Mouse (Mus musculus) embryonic facial prominence, embryonic 14.5 days (tissue): ENCODE data around the gene D16Ertd472e. TPM values are rescaled to one million over a fixed set of nuclear protein-coding genes. Genes with fewer than 3 reads are reported as not detected.
A peak's percentile ranks its signal among the peaks of the same experiment; 100 is the strongest.

Source experiments
- ATAC-seq: fragments of 200-750 bp; cut with Nextera tagmentation; 2 replicates; pipeline ENCODE4 v1.8.0; 2017; ENCODE audit warnings: low read depth, moderate number of reproducible peaks, moderate TSS enrichment
- DNase-seq: peaks from one replicate; pipeline ENCODE4 v3.0.0-alpha.2; 2015; ENCODE audit warnings: low spot score
- H3K27ac ChIP-seq: fragments of 300-500 bp; sonication (generic); replicated peaks from 2 replicates; pipeline ENCODE4 v1.5.1; 2014; ENCODE audit warnings: low read depth, mild to moderate bottlenecking, low read length, moderate library complexity
- H3K27me3 ChIP-seq: fragments of 300-500 bp; sonication (generic); replicated peaks from 2 replicates; pipeline ENCODE4 v1.6.1; 2014; ENCODE audit warnings: low read length; ENCODE audit not compliant: control insufficient read depth, insufficient read depth
- H3K36me3 ChIP-seq: fragments of 300-500 bp; sonication (generic); 2 replicates; pipeline ENCODE4 v1.6.1; 2014; ENCODE audit warnings: low read length, mixed read lengths; ENCODE audit not compliant: control insufficient read depth, insufficient read depth
- H3K4me1 ChIP-seq: fragments of 300-500 bp; sonication (generic); 2 replicates; pipeline ENCODE4 v1.6.1; 2014; ENCODE audit warnings: antibody characterized with exemption, low read length; ENCODE audit not compliant: control insufficient read depth, insufficient read depth
- H3K4me2 ChIP-seq: fragments of 300-500 bp; sonication (generic); 2 replicates; pipeline ENCODE4 v1.6.1; 2014; ENCODE audit warnings: low read depth, mild to moderate bottlenecking, low read length, moderate library complexity, mixed read lengths
- H3K4me3 ChIP-seq: fragments of 300-500 bp; sonication (generic); 2 replicates; pipeline ENCODE4 v1.5.1; 2014; ENCODE audit warnings: low read depth, mild to moderate bottlenecking, low read length
- H3K9ac ChIP-seq: fragments of 300-500 bp; sonication (generic); 2 replicates; pipeline ENCODE4 v1.6.1; 2014; ENCODE audit warnings: low read depth, mild to moderate bottlenecking, low read length, moderate library complexity, mixed read lengths
- H3K9me3 ChIP-seq: fragments of 300-500 bp; sonication (generic); 2 replicates; pipeline ENCODE4 v1.6.1; 2016; ENCODE audit warnings: low read length; ENCODE audit not compliant: control insufficient read depth
- WGBS: fragments of 180-500 bp; shearing (Covaris S2); extraction: QIAGEN DNeasy Blood & Tissue Kit; methylation state at CpG from one replicate; pipeline ENCODE4 v1.1.7; 2014; 5-methylcytosine and 5-hydroxymethylcytosine counted together
- polyA plus RNA-seq: library from polyadenylated mRNA; unstranded; fragments of >200 nt; fragmentation: Nextera tagmentation; extraction: Ambion mirVana; gene quantifications from 2 replicates; pipeline ENCODE4 v1.2.1, GENCODE M21; 2014

The D16Ertd472e gene
- polyA plus RNA-seq, 1 experiment from 2014 or later = 18.6 TPM

DNA sequence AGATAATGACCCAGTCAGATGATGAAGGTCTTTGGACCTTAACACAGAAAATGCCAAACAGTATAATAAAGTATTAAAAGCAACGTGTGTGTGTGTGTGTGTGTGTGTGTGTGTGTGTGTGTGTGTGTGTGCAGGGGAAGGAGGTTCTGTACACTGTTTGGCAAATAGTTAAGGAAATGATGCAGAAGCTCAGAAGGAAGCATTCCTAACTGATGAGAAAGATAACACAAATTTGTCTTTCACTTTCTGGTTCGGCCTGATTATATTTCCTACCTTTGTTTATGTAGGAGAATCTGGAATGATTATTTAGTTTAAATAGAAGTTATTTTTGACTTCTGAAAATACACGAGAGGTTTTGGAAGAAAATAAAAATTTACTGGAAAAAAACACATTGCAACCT is 17.6 kb upstream of the D16Ertd472e start:
- Histone ChIP-seq H3K27ac (no peak overlapping the region), H3K9me3 (no peaks in the 10 kb centered on the region), H3K36me3 (no peaks in the 10 kb centered on the region), H3K27me3 (no peaks in the 10 kb centered on the region), H3K4me3 (no peak overlapping the region), H3K4me1 (no peaks in the 10 kb centered on the region), H3K9ac (no peak overlapping the region), H3K4me2 (no peak overlapping the region)
- ATAC-seq (no peak), DNase-seq (no peak)
- WGBS = 67% methylated on average over 3 of the region's 3 CpGs

DNA sequence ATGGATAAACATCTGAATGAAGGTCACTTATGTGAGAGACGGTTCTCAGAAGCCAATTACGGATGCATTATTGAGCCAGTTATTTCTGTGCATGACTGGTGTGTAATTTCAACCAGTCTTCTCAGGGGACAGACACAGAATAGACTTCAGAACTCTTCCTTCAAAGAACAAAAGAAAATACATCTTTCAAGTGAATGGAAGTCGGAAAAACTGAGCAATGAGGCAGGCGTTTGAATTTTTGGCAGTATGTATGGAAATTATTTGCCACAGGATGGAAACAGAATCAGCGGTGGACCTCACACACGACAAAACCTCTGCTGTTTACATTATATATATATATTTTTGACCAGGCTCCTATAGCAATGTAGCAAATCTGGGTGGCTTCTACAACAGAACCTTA is 14.6 kb upstream of the D16Ertd472e start:
- 54% methylated on average over 6 of the region's 6 CpGs for WGBS
- Histone ChIP-seq H3K4me3 (no peak overlapping the region), H3K9me3 (no peaks in the 10 kb centered on the region), H3K4me2 (no peak overlapping the region), H3K36me3 (no peaks in the 10 kb centered on the region), H3K27ac (no peak overlapping the region), H3K4me1 (no peaks in the 10 kb centered on the region), H3K9ac (no peak overlapping the region), H3K27me3 (no peaks in the 10 kb centered on the region)
- no peak for ATAC-seq
- DNase-seq = peak; percentile 63

DNA sequence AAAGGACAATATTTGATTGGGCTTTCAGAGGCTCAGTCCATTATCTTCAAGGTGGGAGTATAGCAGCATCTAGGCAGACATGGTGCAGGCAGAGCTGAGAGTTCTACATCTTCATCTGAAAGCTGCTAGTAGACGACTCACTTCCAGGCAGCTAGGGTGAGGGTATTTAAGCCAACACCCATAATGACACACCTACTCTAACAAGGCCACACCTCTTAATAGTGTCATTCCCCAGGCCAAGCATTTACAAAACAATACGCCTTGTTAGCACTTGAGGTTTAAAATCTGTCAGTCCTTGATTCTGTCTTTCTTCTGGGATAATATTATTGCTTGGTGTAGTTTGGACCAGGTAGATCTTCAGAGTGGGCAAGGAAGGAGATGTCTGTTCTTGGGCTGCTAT is 12.3 kb upstream of the D16Ertd472e start:
- ATAC-seq = no peak
- Histone ChIP-seq H3K4me3 (no peak overlapping the region), H3K27me3 (no peaks in the 10 kb centered on the region), H3K4me2 (no peak overlapping the region), H3K9me3 (no peaks in the 10 kb centered on the region), H3K36me3 (no peaks in the 10 kb centered on the region), H3K4me1 (no peaks in the 10 kb centered on the region), H3K9ac (no peak overlapping the region), H3K27ac (no peak overlapping the region)
- DNase-seq = no peak
- WGBS = 77% methylated on average over 2 of the region's 2 CpGs

DNA sequence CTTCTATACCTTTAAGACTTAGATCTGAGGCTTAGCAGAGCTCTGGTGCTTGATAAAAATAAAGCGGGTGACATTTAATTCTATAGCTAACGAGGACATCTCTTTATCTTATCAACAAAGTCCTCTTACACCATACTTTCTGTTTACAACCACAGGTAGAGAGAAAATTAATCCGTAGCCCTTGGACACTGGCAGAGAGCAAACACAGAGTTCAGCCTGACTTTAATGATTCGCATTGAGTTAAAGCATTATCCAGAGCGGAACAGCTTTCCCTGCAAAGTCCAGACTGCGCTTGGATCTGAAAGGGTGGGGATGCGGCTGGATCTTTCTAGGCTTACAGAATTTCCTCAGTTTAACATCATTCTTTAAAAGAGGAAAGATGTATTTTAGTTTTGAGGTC is 10.1 kb upstream of the D16Ertd472e start:
- no peaks in the 10 kb centered on the region for H3K4me1 ChIP-seq
- H3K4me3 ChIP-seq = no peak overlapping the region
- H3K4me2 ChIP-seq = no peak overlapping the region
- no peaks in the 10 kb centered on the region for H3K36me3 ChIP-seq
- H3K9ac ChIP-seq = no peak overlapping the region
- H3K27me3 ChIP-seq = no peaks in the 10 kb centered on the region
- H3K27ac ChIP-seq = no peak overlapping the region
- DNase-seq (no peak), ATAC-seq (no peak)
- no peaks in the 10 kb centered on the region for H3K9me3 ChIP-seq
- WGBS = 80% methylated on average over 7 of the region's 7 CpGs

DNA sequence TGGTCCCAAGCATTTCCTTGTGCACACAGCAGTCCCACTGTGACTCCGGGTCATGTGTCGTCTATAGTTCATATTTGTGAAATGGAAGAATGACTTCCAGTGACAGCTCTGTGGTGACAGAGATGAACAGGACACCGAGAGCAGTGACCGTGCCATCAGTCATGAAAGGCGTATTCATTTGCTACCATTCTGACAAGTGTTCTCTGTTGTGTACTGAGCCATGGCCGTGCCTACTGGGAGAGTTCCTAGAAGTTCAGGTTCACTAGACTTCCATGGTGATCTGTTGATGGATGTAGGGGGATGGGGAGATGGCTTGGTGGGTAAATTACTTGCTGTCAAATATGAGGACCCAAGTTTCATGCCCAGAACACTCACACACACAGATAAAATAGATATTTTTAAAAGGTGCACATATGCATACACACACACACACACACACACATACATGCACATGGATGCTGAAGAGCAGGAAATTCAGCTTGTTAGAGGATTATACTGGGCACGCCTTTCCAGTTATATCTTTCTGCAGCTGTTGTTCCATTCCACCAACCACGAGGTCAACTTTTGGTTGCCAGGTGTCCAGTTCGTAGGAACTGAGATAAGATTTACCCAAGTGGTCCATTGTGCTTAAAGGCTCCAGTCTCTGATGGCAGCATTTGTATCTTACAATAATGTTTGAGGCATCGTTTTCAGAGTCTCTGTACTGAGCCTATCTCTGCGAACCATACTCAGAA is 9.3 kb upstream of the D16Ertd472e start:
- no peak overlapping the region for H3K27ac ChIP-seq
- no peak overlapping the region for H3K4me2 ChIP-seq
- H3K9ac ChIP-seq = no peak overlapping the region
- no peaks in the 10 kb centered on the region for H3K9me3 ChIP-seq
- no peaks in the 10 kb centered on the region for H3K27me3 ChIP-seq
- H3K4me3 ChIP-seq = no peak overlapping the region
- no peak for DNase-seq
- H3K4me1 ChIP-seq = no peaks in the 10 kb centered on the region
- ATAC-seq = no peak
- no peaks in the 10 kb centered on the region for H3K36me3 ChIP-seq
- WGBS = 79% methylated on average over 11 of the region's 11 CpGs

DNA sequence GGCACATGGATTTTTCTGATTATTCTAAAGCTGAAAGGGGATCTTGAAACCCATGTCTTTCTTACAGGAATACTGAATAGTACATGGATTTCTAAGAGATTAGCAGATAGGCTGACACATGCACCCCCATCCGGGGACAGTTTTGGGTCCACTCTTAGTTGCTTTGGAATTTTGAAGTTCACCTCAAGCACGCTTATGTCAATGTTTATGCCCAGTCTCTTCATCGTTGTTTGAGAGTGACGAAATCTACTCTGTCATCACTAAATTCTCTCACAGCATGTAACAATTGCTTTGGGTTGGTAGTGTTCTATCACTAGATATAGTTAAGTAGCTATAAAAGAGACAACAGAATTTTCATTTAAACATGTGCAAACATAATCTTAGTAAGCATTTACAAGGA is 8.7 kb upstream of the D16Ertd472e start:
- H3K9ac ChIP-seq = no peak overlapping the region
- H3K27me3 ChIP-seq = no peaks in the 10 kb centered on the region
- ATAC-seq = no peak
- DNase-seq = no peak
- no peak overlapping the region for H3K27ac ChIP-seq
- H3K4me2 ChIP-seq = no peak overlapping the region
- no peak overlapping the region for H3K4me3 ChIP-seq
- H3K4me1 ChIP-seq = no peaks in the 10 kb centered on the region
- H3K9me3 ChIP-seq = no peaks in the 10 kb centered on the region
- WGBS = 82% methylated on average over 4 of the region's 4 CpGs
- H3K36me3 ChIP-seq = no peaks in the 10 kb centered on the region

DNA sequence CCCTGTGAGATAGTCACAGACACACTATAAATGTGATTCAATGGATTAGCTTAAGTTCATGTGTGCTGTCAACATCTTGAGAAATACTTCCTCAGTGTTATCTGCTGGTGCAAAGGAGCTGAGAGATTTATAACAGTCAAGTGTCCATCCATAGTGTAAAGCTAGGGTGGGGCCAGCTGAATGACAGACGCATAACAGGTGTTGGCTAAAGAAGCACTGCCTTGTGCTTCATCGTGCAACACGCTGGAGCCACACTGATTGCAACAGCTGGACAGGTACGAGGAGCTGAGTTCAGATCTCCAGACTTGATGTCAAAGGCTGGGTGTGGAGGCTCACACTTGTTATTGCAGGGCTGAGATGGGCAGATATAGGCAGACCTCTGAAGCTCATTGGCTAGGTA is 7.5 kb upstream of the D16Ertd472e start:
- no peak for DNase-seq

DNA sequence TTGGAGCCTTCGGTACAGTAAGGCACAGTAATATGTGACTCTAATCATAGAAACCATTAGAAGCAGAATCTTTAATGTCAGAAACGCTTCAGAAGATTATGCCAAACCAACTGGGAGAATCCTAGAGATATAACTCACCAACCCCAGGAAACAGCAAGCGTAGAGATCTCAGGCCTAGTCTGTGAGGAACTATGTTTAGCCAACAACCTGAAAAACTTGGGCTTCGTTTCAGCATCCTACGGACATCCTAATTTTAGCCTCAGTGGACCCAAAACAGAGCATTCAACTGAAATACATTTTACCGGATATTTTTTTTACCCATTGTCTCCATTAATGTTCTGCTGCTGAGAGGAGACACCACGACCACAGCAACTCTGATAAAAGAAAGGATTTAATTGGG is 3.9 kb upstream of the D16Ertd472e start:
- no peak for ATAC-seq

More for the DNA sequence above, 7.5 kb upstream of the D16Ertd472e start:
- Histone ChIP-seq H3K27ac (no peak overlapping the region), H3K4me1 (no peaks in the 10 kb centered on the region), H3K9ac (no peak overlapping the region), H3K36me3 (no peaks in the 10 kb centered on the region), H3K4me2 (no peak overlapping the region), H3K4me3 (no peak overlapping the region), H3K9me3 (no peaks in the 10 kb centered on the region), H3K27me3 (no peaks in the 10 kb centered on the region)
- 74% methylated on average over 4 of the region's 4 CpGs for WGBS
- ATAC-seq = no peak

DNA sequence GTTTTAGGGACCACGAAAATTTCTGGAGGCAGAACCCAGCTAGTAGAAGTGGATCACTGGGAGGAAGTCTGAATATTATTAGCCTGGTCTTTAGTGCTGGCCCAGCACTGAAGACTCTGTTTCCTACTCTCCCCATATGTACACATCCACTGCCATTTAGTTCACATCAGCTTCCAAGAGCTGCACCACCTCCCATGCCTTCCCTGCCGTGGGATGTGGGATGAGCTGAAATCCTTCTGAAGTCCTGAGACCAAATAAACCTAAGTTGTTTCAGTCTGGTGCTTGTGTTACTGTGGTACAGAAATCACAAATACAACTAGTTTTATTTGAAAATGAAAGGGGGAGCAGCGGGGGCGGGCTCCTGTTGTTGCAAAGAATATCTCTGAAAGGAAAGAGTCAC is 2.9 kb upstream of the D16Ertd472e start:
- 88% methylated on average over 4 of the region's 4 CpGs for WGBS
- ATAC-seq = no peak

More for the DNA sequence above, 3.9 kb upstream of the D16Ertd472e start:
- H3K9me3 ChIP-seq = no peaks in the 10 kb centered on the region
- H3K9ac ChIP-seq = no peak overlapping the region
- H3K36me3 ChIP-seq = no peaks in the 10 kb centered on the region
- H3K4me2 ChIP-seq = no peak overlapping the region
- 95% methylated on average over 7 of the region's 7 CpGs for WGBS
- no peak for DNase-seq
- no peaks in the 10 kb centered on the region for H3K27me3 ChIP-seq
- no peak overlapping the region for H3K4me3 ChIP-seq
- no peaks in the 10 kb centered on the region for H3K4me1 ChIP-seq
- no peak overlapping the region for H3K27ac ChIP-seq

More for the DNA sequence above, 2.9 kb upstream of the D16Ertd472e start:
- Histone ChIP-seq H3K9me3 (no peaks in the 10 kb centered on the region), H3K27me3 (no peaks in the 10 kb centered on the region), H3K4me3 (no peak overlapping the region), H3K4me2 (no peak overlapping the region), H3K4me1 (peaks cover 2% of the 10 kb centered on the region), H3K27ac (no peak overlapping the region), H3K9ac (no peak overlapping the region), H3K36me3 (no peaks in the 10 kb centered on the region)
- DNase-seq = no peak
